Mouse (Mus musculus) spleen, postnatal 4 days (tissue): ENCODE measurements at regions not wholly inside any gene's neighbourhood (a gene's known extent, or its start where the extent isn't known, plus 50 kb on each side); places are given as distances from the start of the nearest gene placed in this dataset.

Experiments
- DNase-seq, 2 experiments: peaks; one replicate each; pipeline ENCODE4 v3.0.0; 2022; ENCODE audit warnings: low spot score in 2 of 2

DNA sequence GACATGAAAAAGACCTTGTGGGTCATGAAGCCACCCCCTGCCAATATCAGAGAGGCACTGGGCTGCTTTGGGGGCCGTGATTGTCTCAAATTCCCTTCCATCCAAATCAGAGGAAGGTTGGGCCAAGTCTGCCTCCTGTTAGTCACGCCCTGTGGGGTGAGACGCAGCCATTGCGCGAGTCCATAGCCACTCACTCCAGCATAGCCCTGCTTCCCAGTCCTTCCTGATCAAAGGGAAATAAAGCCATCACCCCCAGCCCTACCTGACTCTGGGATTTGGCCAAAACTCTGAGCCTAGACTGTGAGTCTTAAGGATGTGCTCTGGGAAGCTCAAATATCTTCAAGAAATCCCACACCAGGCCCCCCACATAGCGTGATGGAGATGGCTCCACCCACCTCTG is 620.4 kb upstream of the 3110018I06Rik start:
- no peak for DNase-seq

GRCm38 (mm10) chr12:106871481-106871880 is 617.0 kb upstream of the 3110018I06Rik start:
- no peak for DNase-seq

DNA sequence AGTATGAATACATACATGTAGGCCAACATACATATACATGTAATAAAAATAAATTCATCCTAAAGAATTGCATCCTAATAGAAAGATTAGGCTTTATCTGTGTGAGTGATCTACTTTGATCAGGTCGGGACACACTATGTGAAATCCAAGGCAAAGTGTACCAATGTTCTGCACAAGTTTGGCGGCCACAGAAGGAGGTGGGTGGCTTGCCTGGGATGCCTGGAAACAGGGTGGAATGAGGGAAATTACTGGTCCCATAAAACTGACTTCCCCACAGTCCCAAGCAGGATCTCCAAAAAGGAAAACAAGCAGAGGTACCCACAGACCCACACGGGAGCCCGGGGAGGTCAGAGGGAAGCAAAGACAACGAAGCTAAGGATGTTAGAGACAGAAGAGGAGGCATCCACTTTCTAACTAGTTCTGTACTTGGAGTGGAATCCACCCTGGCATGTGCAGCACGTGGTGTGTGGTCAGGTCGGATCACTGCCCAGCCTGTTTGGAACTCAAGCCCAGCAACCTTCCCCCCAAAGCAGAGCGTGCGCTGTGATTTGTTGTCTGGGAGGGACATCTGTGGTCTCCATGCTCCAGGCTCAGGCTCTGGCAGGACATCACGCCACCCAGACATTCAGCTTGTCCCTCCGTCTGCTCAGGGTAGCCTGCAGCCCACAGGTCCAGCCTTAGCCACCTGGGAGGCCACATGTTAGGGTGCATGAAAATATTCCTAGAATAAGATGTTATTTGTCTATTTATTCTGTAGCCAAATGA is 615.3 kb upstream of the 3110018I06Rik start:
- DNase-seq: no peak

GRCm38 (mm10) chr12:106890319-106890718 is 598.1 kb upstream of the 3110018I06Rik start:
- DNase-seq: no peak

- no peak for DNase-seq
These were observed 594.4 kb upstream of the 3110018I06Rik start for GRCm38 (mm10) chr12:106894061-106894460.

DNA sequence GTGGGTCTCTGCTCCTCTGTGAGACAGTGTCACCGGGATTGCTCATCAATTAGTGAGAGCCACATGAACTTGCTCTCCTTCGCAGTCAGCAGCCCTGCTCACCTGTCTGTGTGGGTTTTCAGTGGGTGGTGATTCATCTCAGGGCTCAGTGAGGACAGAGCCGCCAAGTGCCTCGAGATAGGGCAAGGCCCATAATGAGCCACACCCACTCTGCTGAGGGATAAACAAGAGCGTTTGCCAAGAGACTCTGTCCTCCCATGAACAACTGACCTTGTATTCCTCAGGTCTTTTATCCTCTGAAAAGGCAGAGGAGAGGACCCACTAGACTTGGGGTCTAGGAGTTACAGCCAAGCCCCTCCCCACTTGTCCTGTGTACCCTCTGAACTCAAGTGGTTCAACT is 584.2 kb upstream of the 3110018I06Rik start:
- DNase-seq: no peak

- DNase-seq: no peak
These were observed 575.6 kb upstream of the 3110018I06Rik start for GRCm38 (mm10) chr12:106912782-106913181.

DNA sequence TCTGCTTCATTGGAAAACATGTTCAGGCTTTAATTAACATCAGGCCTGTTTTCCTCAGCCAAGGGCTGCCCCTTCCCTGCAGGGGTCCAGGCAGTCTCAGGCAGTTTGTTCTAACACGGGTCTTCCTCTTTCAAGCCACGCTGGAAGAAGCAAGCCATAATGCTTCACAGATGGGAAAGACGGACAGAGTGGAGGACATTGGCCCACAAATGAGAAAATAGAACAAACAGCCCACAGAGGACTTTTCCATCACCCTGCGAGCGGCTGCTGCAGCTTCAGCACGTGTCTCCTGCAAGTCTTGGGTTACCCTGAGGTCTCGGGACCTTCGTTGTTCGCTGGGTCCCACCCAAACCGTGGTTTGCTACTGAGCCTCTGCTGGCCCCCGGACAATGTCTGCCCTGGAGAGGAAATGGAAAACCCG is 565.9 kb upstream of the 3110018I06Rik start:
- no peak for DNase-seq

- DNase-seq: no peak
These were observed 560.0 kb upstream of the 3110018I06Rik start for GRCm38 (mm10) chr12:106928389-106928788.

- no peak for DNase-seq
These were observed 559.3 kb upstream of the 3110018I06Rik start for GRCm38 (mm10) chr12:106929161-106929560.

GRCm38 (mm10) chr12:106931591-106931990 is 556.8 kb upstream of the 3110018I06Rik start:
- DNase-seq: no peak

- no peak for DNase-seq
These were observed 549.1 kb upstream of the 3110018I06Rik start for GRCm38 (mm10) chr12:106939381-106939780.

DNA sequence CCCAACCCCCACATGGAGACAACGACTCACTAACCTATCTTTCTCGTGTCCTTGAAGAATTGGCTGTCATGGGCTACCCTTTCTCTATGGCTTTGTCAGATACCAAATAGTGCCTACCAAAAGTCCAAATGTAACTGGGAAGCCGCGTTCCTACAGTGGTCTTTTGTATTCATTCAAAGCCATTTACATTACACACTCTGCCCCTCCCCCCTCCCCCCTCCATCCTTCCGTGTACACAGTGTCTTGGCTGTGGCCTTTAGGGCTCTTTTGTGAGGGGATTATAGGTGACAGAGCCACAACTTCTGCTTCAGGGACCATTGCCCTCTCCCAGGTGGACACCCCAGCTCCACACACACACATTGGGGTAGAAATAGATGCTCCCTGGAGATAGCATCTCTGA is 544.6 kb upstream of the 3110018I06Rik start:
- DNase-seq: no peak

- no peak for DNase-seq
These were observed 535.8 kb upstream of the 3110018I06Rik start for GRCm38 (mm10) chr12:106952621-106953020.

DNA sequence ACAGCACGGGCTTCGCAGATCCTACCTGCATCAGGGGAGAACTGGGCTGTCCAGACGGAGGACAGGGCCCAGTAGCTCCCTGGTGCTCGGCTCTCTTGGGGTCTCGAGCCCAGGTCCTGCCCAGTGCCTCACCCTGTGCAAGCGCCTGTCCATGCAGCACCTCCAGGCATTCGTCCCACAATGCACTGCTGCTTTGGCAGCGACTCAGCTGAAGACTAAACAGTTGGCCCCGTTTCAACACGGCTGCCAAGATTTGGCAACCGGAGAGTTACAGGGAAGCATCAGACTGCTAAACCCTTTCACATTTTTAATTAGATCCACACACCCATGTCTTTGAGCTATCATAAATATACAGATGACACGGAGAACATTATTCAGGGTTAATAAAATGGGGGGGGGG is 532.7 kb upstream of the 3110018I06Rik start:
- no peak for DNase-seq

- no peak for DNase-seq
These were observed 532.2 kb upstream of the 3110018I06Rik start for GRCm38 (mm10) chr12:106956266-106956665.

- no peak for DNase-seq
These were observed 526.4 kb upstream of the 3110018I06Rik start for GRCm38 (mm10) chr12:106961991-106962390.

DNA sequence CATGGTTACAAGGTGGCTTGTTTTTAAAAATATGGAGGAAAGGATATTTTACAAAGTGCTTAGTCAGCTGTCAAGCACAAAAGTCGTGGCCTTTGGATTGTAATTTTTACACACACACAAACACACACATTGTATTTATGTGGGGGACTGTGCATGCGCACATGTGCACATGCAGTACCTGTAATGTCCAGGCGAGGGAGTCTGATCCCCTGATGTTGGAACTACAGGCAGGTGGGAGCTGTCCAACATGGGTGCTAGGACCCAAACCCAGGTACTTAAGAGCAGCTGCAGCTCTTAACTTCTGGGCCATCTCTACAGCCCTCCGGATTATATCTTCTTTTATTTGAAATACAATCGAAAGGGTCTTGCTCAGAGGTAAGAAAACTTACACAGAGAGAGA is 524.7 kb upstream of the 3110018I06Rik start:
- no peak for DNase-seq

- no peak for DNase-seq
These were observed 518.6 kb upstream of the 3110018I06Rik start for GRCm38 (mm10) chr12:106969873-106970272.

- no peak for DNase-seq
These were observed 496.0 kb upstream of the 3110018I06Rik start for GRCm38 (mm10) chr12:106992421-106992820.

GRCm38 (mm10) chr12:106993011-106993410 is 495.4 kb upstream of the 3110018I06Rik start:
- DNase-seq: no peak

DNA sequence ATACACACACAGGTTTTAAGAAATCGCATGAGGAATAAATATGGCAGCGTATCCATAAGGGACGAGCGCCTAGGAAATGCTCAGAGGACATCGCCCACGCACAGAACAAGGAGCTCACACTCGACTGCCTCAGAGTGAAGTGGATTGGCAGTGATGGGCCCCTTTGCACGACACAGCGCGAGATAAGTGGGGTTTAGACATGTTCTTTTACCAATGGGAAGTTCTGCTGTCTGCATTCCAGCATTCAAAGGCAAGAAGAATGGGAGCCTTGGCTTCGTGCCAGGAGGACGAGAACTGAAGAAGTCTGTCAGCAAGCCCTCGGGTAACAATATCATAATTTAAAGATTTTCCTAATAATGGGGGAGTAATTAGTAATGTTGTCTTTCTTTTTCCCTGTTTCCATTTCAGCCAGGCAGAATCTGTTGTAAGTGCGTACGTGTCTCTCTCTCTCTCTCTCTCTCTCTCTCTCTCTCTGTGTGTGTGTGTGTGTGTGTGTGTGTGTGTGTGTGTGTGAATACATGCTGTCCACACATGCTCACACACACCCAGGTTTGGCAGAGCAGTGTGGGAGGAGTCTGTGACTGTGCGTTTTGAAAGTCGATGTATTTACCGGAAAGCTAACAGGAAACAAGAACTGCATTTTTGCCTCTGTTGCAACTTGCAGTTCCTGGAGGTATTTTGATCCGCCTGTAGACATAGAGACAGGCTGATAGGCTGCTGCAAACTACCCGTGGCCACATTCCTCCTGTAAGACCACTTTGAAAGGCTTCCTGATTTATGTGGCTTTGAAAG is 477.2 kb upstream of the 3110018I06Rik start:
- DNase-seq: no peak

DNA sequence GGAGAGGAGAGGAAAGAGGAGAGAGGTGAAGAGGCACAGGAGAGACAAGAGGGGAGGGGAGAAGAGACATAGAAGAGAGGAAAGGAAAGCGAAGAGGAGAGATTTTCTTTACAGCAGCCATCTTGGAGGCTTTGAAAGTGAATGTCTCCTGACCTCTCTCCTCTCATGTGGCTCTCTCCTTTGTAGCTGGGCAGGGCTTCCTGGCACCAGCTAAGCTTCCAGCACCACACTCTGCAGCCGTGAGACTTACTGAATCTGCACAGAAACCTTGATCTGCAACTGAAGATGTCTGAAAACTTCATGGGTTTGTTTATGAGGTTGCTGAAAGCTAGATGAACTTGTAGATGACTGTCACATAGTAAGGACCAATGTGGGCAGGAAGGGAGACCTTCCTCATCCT is 471.6 kb upstream of the 3110018I06Rik start:
- DNase-seq: no peak
